Mouse (Mus musculus): Measurements from ENCODE around the gene Ctf2. TPM values are rescaled to one million over a fixed set of nuclear protein-coding genes. Genes with fewer than 3 reads are reported as not detected.
"Not testable (repeated sequence)": the region's sequence is repeated elsewhere in the genome, so short reads cannot be mapped to it uniquely, and the experiment has no call there.

Ctf2 gene
- total RNA-seq, 2 experiments from 2014 or later, result not detected

GRCm38 (mm10) chr7:127714816-127715215 lies 17.1 kb downstream of the Ctf2 start:
- DNase-seq (ENCODE audit: low spot score in 2 of 2), result no peak

GRCm38 (mm10) chr7:127712461-127713385 lies 19.2 kb downstream of the Ctf2 start, which contains the start of gene Ctf1:
TSS of gene Ctf1 (plus strand) at chr7:127712736.
- DNase-seq (ENCODE audit: low spot score in 2 of 2), result peak; percentile 67 to 81

- DNase-seq (ENCODE audit: low spot score in 2 of 2), result no peak
Observed at GRCm38 (mm10) chr7:127711456-127711855, 20.5 kb downstream of the Ctf2 start.

GRCm38 (mm10) chr7:127711031-127711430 lies 20.9 kb downstream of the Ctf2 start:
- DNase-seq (ENCODE audit: low spot score in 2 of 2), result no peak

GRCm38 (mm10) chr7:127709261-127709979 lies 22.5 kb downstream of the Ctf2 start:
- DNase-seq (ENCODE audit: low spot score in 2 of 2), result no peak

- DNase-seq (ENCODE audit: low spot score in 2 of 2), result peak; percentile 83 to 89
Observed at GRCm38 (mm10) chr7:127708207-127709078, 23.5 kb downstream of the Ctf2 start, which contains the start of gene Bcl7c. TSS of gene Bcl7c (minus strand) at chr7:127708933.

- no peak for DNase-seq (ENCODE audit: low spot score in 2 of 2)
Observed at GRCm38 (mm10) chr7:127707957-127708206, 24.1 kb downstream of the Ctf2 start.

GRCm38 (mm10) chr7:127707045-127707956 lies 24.7 kb downstream of the Ctf2 start:
- no peak for DNase-seq (ENCODE audit: low spot score in 2 of 2)

GRCm38 (mm10) chr7:127705706-127706105 lies 26.3 kb downstream of the Ctf2 start:
- DNase-seq (ENCODE audit: low spot score in 2 of 2), result no peak

- DNase-seq (ENCODE audit: low spot score in 2 of 2), result no peak
Observed at GRCm38 (mm10) chr7:127704598-127704997, 27.4 kb downstream of the Ctf2 start.

- DNase-seq (ENCODE audit: low spot score in 2 of 2), result no peak
Observed at GRCm38 (mm10) chr7:127703561-127704178, 28.3 kb downstream of the Ctf2 start.

GRCm38 (mm10) chr7:127700712-127701331 lies 31.1 kb downstream of the Ctf2 start:
- no peak for DNase-seq (ENCODE audit: low spot score in 2 of 2)

- DNase-seq (ENCODE audit: low spot score in 2 of 2), result no peak
Observed at GRCm38 (mm10) chr7:127698986-127699385, 33.0 kb downstream of the Ctf2 start.

- DNase-seq (ENCODE audit: low spot score in 2 of 2), result not testable (repeated sequence)
Observed at GRCm38 (mm10) chr7:127693730-127694129, 38.2 kb downstream of the Ctf2 start.

- DNase-seq (ENCODE audit: low spot score in 2 of 2), result no peak
Observed at GRCm38 (mm10) chr7:127693290-127693689, 38.7 kb downstream of the Ctf2 start.

GRCm38 (mm10) chr7:127691221-127691989 lies 40.6 kb downstream of the Ctf2 start:
- DNase-seq (ENCODE audit: low spot score in 2 of 2), result peak in 1 of 2 experiments; percentile 31

GRCm38 (mm10) chr7:127689626-127690280 lies 42.2 kb downstream of the Ctf2 start:
- no peak for DNase-seq (ENCODE audit: low spot score in 2 of 2)

GRCm38 (mm10) chr7:127688935-127689334 lies 43.0 kb downstream of the Ctf2 start:
- DNase-seq (ENCODE audit: low spot score in 2 of 2), result no peak

Measured in layer of hippocampus, postnatal 14 days (tissue).